Mouse (Mus musculus): ENCODE measurements around the gene Eya2. TPM values are rescaled to one million over a fixed set of nuclear protein-coding genes. Genes with fewer than 3 reads are reported as not detected.

Gene Eya2
- polyA plus RNA-seq, 1 experiment, result 1.4 TPM

DNA sequence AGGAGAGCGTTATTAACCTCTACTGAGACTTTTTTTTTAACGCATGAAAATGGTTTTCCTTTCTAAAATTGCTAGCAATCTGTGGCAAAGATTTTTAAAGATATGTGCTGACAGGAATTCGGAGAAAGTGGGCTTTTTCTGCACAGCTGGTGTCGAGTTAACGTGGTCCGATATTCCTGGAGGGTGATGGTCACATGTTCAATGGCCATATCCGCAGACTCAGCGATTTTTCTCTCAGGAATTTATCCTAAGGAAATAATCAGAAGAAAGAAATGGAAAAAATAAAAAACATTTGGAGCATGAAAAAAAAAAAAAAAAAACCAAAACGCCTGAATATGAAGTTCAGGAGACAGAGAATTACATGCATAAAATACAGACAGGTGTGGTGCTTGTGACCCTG, 27.0 kb upstream of the Eya2 start:
- TF ChIP-seq CTCF (IDR thresholded peaks at IDR 0.05; ENCODE audit: control insufficient read depth, insufficient read depth, insufficient replicate concordance, low read depth, low read length) (no peak), POLR2A (IDR thresholded peaks at IDR 0.05; ENCODE audit: control insufficient read depth, low read depth, low read length) (no peak)
- Histone ChIP-seq H3K4me3 (ENCODE audit: control insufficient read depth, low read depth, low read length) (no peak overlapping the region), H3K36me3 (ENCODE audit: control insufficient read depth, insufficient read depth, low read length) (no peaks in the 10 kb centered on the region), H3K4me1 (ENCODE audit: control insufficient read depth, insufficient read depth, low read length) (peaks cover 6% of the 10 kb centered on the region), H3K27me3 (ENCODE audit: control insufficient read depth, insufficient read depth, low read length) (no peaks in the 10 kb centered on the region), H3K27ac (ENCODE audit: control insufficient read depth, insufficient read depth, low read depth, low read length) (no peak overlapping the region)

DNA sequence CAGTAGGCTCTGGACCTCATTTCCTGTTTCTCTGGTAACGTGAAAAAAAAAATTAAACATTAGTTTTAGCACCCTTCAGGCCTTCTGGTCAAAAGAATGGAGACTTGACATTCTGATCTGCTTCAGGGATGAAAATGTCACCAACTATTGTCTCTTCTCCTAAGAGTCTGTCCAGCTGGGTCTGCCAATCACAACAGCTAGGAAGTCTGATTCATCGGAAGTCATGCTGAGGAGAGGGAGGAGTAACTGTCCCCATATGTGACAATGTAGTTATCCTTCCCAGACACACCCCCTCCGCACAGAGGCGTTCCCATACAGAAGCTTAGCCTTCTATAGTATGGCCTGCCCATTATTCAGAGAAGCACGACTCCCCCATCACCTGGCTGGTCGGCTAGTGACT, 25.9 kb upstream of the Eya2 start:
- Histone ChIP-seq H3K36me3 (ENCODE audit: control insufficient read depth, insufficient read depth, low read length) (no peaks in the 10 kb centered on the region), H3K4me3 (ENCODE audit: control insufficient read depth, low read depth, low read length) (no peak overlapping the region), H3K4me1 (ENCODE audit: control insufficient read depth, insufficient read depth, low read length) (no peaks in the 10 kb centered on the region; the same call in 1 of the 2 replicates), H3K27ac (ENCODE audit: control insufficient read depth, insufficient read depth, low read depth, low read length) (no peak overlapping the region), H3K27me3 (ENCODE audit: control insufficient read depth, insufficient read depth, low read length) (no peaks in the 10 kb centered on the region)
- TF ChIP-seq POLR2A (IDR thresholded peaks at IDR 0.05; ENCODE audit: control insufficient read depth, low read depth, low read length) (no peak), CTCF (IDR thresholded peaks at IDR 0.05; ENCODE audit: control insufficient read depth, insufficient read depth, insufficient replicate concordance, low read depth, low read length) (no peak)

DNA sequence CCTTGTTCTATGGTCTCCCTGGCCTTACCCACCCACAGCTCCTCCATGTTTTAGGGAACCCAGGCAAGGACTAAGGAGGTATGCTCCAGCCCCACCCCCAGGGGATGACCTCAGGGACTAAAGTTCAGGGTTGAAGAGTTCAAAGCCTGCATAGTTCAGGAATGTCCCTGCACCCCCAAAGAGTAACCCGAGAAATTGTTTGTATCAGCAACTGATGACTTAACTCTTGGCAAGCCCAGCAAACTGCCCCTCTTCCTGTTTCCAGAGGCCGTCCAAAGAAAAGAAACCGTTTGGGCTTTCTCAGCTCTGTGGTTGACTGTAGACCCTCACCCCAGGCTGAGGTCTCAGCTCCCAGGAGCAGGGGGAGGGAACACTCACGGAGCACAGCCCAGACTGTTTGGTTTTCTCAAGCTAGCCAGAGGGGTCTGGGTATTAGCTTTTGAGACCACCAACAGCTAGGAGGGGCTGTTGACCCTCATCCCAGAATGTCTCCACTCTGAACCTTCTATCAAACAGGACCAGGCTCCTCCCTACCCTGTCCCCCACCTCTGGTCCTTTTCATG, 23.5 kb upstream of the Eya2 start:
- Histone ChIP-seq H3K27me3 (ENCODE audit: control insufficient read depth, insufficient read depth, low read length) (no peaks in the 10 kb centered on the region), H3K27ac (ENCODE audit: control insufficient read depth, insufficient read depth, low read depth, low read length) (no peak overlapping the region), H3K4me3 (ENCODE audit: control insufficient read depth, low read depth, low read length) (no peak overlapping the region), H3K4me1 (ENCODE audit: control insufficient read depth, insufficient read depth, low read length) (no peaks in the 10 kb centered on the region; the same call in 1 of the 2 replicates), H3K36me3 (ENCODE audit: control insufficient read depth, insufficient read depth, low read length) (no peaks in the 10 kb centered on the region)
- TF ChIP-seq CTCF (IDR thresholded peaks at IDR 0.05; ENCODE audit: control insufficient read depth, insufficient read depth, insufficient replicate concordance, low read depth, low read length), result no peak
- no peak for TF ChIP-seq POLR2A (IDR thresholded peaks at IDR 0.05; ENCODE audit: control insufficient read depth, low read depth, low read length)

DNA sequence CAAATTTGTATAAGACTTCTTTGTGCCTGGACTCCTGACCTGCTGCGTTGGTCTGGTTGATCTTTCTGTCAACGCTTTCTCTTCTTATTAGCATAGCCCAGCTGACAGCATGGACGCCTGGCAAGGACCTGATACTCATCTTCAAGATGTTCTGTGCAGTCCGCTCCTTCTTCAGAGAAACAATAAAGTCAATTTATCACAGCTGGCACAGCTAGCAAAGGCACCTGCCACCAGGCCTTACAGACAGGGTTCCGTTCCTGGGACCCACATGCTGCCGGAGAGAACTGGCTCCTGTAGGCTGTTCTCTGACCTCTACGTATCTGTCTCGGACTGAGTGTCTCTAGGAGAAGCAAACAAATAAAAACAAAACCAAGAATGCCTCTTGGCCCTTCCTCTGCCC, 11.8 kb upstream of the Eya2 start:
- TF ChIP-seq POLR2A (IDR thresholded peaks at IDR 0.05; ENCODE audit: control insufficient read depth, low read depth, low read length) (no peak), CTCF (IDR thresholded peaks at IDR 0.05; ENCODE audit: control insufficient read depth, insufficient read depth, insufficient replicate concordance, low read depth, low read length) (no peak)
- no peak overlapping the region for H3K4me3 ChIP-seq (ENCODE audit: control insufficient read depth, low read depth, low read length)
- H3K27me3 ChIP-seq (ENCODE audit: control insufficient read depth, insufficient read depth, low read length), result no peaks in the 10 kb centered on the region
- no peak overlapping the region for H3K27ac ChIP-seq (ENCODE audit: control insufficient read depth, insufficient read depth, low read depth, low read length)
- H3K4me1 ChIP-seq (ENCODE audit: control insufficient read depth, insufficient read depth, low read length), result no peaks in the 10 kb centered on the region
- H3K36me3 ChIP-seq (ENCODE audit: control insufficient read depth, insufficient read depth, low read length), result no peaks in the 10 kb centered on the region

DNA sequence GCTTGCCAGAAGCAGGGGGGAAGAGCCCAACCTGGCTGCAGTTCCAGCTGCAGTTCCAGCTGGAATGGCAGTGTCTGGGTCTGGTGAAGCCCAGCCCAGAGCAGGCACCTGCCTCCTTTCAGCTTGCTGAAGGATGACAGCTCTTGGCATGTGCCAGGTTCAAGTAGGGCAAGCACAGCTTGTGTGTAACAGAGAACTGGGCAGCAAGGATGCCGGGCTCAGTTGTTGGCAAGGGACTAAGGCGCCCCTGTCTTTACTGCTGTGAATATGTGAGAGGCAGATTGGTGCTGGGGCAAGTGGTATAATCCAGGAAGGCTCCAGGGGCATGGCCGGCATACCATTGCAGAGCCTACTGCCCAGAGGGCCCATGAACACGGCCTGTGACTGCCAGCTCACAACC, 11.3 kb upstream of the Eya2 start:
- H3K36me3 ChIP-seq (ENCODE audit: control insufficient read depth, insufficient read depth, low read length), result no peaks in the 10 kb centered on the region
- H3K27ac ChIP-seq (ENCODE audit: control insufficient read depth, insufficient read depth, low read depth, low read length), result no peak overlapping the region
- no peaks in the 10 kb centered on the region for H3K27me3 ChIP-seq (ENCODE audit: control insufficient read depth, insufficient read depth, low read length)
- no peak overlapping the region for H3K4me3 ChIP-seq (ENCODE audit: control insufficient read depth, low read depth, low read length)
- no peaks in the 10 kb centered on the region for H3K4me1 ChIP-seq (ENCODE audit: control insufficient read depth, insufficient read depth, low read length)
- TF ChIP-seq POLR2A (IDR thresholded peaks at IDR 0.05; ENCODE audit: control insufficient read depth, low read depth, low read length), result no peak
- TF ChIP-seq CTCF (IDR thresholded peaks at IDR 0.05; ENCODE audit: control insufficient read depth, insufficient read depth, insufficient replicate concordance, low read depth, low read length), result no peak

DNA sequence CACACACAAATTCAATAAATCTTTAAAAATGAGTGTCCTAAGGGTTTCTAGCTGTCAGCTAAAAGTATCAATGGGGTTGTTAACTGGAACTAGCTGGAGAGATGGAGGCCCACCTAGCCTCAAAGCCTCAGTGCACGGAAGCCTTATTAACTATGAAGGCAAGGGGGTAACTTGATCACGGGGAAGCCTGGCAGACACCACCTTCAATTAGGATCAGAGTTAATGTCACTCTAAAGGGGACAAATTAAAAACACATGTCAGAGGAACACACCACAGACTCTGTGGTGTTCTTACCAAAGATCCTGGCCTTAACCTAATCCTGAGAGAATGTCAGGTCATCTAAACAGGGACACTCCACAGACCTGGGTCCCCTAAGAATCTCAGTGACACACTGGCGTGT, 10.3 kb upstream of the Eya2 start:
- TF ChIP-seq CTCF (IDR thresholded peaks at IDR 0.05; ENCODE audit: control insufficient read depth, insufficient read depth, insufficient replicate concordance, low read depth, low read length), result no peak
- no peak overlapping the region for H3K4me3 ChIP-seq (ENCODE audit: control insufficient read depth, low read depth, low read length)
- no peak overlapping the region for H3K27ac ChIP-seq (ENCODE audit: control insufficient read depth, insufficient read depth, low read depth, low read length)
- no peaks in the 10 kb centered on the region for H3K4me1 ChIP-seq (ENCODE audit: control insufficient read depth, insufficient read depth, low read length)
- H3K36me3 ChIP-seq (ENCODE audit: control insufficient read depth, insufficient read depth, low read length), result no peaks in the 10 kb centered on the region
- no peaks in the 10 kb centered on the region for H3K27me3 ChIP-seq (ENCODE audit: control insufficient read depth, insufficient read depth, low read length)

DNA sequence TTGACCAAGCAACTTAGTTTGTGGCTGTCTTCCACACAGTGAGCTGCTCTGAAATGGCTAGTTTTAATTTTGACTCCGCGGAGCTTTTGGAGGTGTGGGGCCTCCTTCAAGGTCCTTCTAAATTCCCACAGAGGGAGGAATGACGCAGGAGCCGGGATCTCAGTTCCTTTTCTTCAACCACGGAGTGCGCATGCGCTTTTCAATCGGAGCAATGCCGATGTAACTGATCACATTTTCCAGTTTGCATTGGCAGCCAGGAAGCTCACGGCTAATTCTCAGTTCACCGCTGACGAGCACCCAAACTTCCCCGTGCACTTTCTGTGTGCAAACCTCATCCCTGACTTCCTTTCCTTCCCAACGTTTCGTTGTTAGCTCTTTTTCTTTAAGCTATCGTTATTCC, 4.1 kb upstream of the Eya2 start:
- no peak overlapping the region for H3K27ac ChIP-seq (ENCODE audit: control insufficient read depth, insufficient read depth, low read depth, low read length)
- no peak for TF ChIP-seq CTCF (IDR thresholded peaks at IDR 0.05; ENCODE audit: control insufficient read depth, insufficient read depth, insufficient replicate concordance, low read depth, low read length)
- TF ChIP-seq POLR2A (IDR thresholded peaks at IDR 0.05; ENCODE audit: control insufficient read depth, low read depth, low read length), result no peak
- H3K4me3 ChIP-seq (ENCODE audit: control insufficient read depth, low read depth, low read length), result peak overlapping the region; percentile 16; the same call in 1 of the 2 replicates
- H3K27me3 ChIP-seq (ENCODE audit: control insufficient read depth, insufficient read depth, low read length), result no peaks in the 10 kb centered on the region
- H3K36me3 ChIP-seq (ENCODE audit: control insufficient read depth, insufficient read depth, low read length), result no peaks in the 10 kb centered on the region
- peaks cover 12% of the 10 kb centered on the region for H3K4me1 ChIP-seq (ENCODE audit: control insufficient read depth, insufficient read depth, low read length)

DNA sequence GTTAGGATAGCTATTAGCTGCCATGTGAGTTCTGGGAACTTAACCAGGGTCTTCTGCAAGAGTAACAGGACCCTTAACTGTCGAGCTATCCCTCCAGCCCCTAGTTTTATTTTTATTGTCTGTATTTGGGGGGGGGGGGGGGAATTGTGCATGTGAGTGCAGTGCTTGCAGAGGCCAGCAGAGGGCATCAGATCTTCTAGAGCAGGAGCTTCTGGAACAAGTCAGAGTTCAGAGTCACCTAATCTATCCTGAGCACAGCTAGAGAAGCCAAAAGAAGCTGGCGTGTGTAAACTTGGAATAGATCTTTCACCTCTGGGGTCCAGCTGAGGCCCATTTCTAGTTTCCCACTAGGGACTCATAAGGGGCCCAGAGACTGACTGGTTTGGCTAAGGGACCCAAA, 1.1 kb upstream of the Eya2 start:
- H3K36me3 ChIP-seq (ENCODE audit: control insufficient read depth, insufficient read depth, low read length), result no peaks in the 10 kb centered on the region
- H3K4me1 ChIP-seq (ENCODE audit: control insufficient read depth, insufficient read depth, low read length), result peaks cover 13% of the 10 kb centered on the region
- no peak overlapping the region for H3K4me3 ChIP-seq (ENCODE audit: control insufficient read depth, low read depth, low read length)
- H3K27me3 ChIP-seq (ENCODE audit: control insufficient read depth, insufficient read depth, low read length), result no peaks in the 10 kb centered on the region
- H3K27ac ChIP-seq (ENCODE audit: control insufficient read depth, insufficient read depth, low read depth, low read length), result no peak overlapping the region
- TF ChIP-seq CTCF (IDR thresholded peaks at IDR 0.05; ENCODE audit: control insufficient read depth, insufficient read depth, insufficient replicate concordance, low read depth, low read length) (no peak), POLR2A (IDR thresholded peaks at IDR 0.05; ENCODE audit: control insufficient read depth, low read depth, low read length) (no peak)
